Mouse (Mus musculus) adrenal gland, postnatal 36 days (tissue): ENCODE data around the gene Ankrd23. TPM values are rescaled to one million over a fixed set of nuclear protein-coding genes. Genes with fewer than 3 reads are reported as not detected.
A peak's percentile ranks its signal among the peaks of the same experiment; 100 is the strongest.
"Not testable (repeated sequence)": the region's sequence is repeated elsewhere in the genome, so short reads cannot be mapped to it uniquely, and the experiment has no call there.

Source experiments
- DNase-seq, 2 experiments: peaks; one replicate each; pipeline ENCODE4 v3.0.0; 2021; ENCODE audit warnings: mixed read lengths in 1 of 2
- long read RNA-seq, 2 experiments: library from polyadenylated mRNA; stranded (forward); transcript quantifications; one replicate each; pipeline ENCODE4 v2.0.0; 2021; ENCODE audit warnings: borderline sequencing depth in 2 of 2
- total RNA-seq, 2 experiments: library from RNA; stranded (reverse); gene quantifications; 2 replicates each; pipeline ENCODE4 v1.2.3; 2021

The Ankrd23 gene
- total RNA-seq, result 1 to 10 TPM; 6.4 to 8.1 TPM
- long read RNA-seq, experiment 1, transcript Ankrd23-201 (9 exons, 1,964 nt), result major isoform, 7 of 15 reads
- long read RNA-seq, experiment 1, partial matches to known transcripts, result 2 of 15 reads
- long read RNA-seq, experiment 1, other reads (novel, unspliced or antisense), result 6 of 15 reads
- long read RNA-seq, experiment 2, partial matches to known transcripts, result 1 of 4 reads
- long read RNA-seq, experiment 2, other reads (novel, unspliced or antisense), result 3 of 4 reads

DNA sequence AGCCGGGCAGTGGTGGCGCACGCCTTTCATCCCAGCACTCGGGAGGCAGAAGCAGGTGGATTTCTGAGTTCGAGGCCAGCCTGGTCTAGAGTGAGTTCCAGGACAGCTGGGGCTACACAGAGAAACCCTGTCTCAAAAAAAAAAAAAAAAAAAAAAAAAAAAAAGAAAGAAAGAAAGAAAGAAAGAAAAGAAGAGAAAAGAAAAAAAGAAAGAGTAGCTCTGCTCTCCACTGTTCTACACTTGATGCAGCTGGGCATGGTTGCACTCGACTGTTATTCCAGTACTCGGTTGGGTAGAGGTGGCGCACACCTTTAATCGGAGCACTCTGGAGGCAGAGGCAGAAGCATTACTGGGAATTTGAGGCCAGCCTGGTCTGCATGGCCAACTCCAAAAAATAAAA, at the start of gene Ankrd23:
Ankrd23 (minus strand) TSS at position 101 of the 400 bp plus-strand sequence.
- DNase-seq, result not testable (repeated sequence)

GRCm38 (mm10) chr1:36586288-36586687, 49.6 kb upstream of the Ankrd23 start:
- no peak for DNase-seq

GRCm38 (mm10) chr1:36583408-36584116, 46.9 kb upstream of the Ankrd23 start:
- peak in 1 of 2 experiments; percentile 37 for DNase-seq

DNA sequence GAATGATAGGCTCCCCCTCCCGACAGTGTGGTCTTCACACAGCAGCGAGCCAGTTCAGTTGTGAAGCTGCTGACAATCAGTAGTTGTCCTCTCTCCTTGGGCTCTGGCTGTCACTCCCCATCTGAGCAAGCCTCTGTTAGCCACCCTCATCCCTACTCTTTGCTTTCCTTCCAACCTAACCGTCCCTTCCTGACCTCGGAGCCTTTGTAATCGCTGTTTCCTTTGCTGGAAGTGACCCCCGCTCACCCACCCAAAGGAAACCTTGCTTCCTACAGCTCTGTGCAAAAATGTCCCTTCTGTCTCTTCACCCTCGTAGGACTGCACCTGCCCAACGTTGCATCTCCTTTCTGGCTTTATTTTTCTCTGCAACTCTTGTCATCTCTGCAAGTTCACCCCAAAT, 45.5 kb upstream of the Ankrd23 start:
- no peak for DNase-seq

DNA sequence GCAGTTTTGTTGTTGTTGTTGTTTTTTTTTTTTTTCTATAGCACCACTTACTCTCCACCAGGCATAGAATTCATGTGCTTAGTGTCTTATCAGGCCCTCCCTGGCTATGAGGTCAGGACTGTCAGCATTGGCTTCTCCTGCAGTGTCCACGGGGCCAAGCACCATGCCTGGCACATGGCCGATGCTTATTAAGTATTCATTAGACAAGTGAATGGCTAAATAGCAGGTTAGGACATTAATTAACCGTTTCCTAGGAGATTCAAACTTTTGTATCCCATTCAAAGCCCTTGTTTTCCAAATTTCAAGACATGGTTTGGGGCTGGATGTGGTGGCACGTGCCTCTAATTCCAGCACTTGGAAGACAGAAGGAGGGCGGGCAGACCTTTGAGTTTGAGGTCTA, 44.6 kb upstream of the Ankrd23 start:
- DNase-seq, result no peak

GRCm38 (mm10) chr1:36580384-36581207, 43.9 kb upstream of the Ankrd23 start:
- peak; percentile 51 to 77 for DNase-seq

DNA sequence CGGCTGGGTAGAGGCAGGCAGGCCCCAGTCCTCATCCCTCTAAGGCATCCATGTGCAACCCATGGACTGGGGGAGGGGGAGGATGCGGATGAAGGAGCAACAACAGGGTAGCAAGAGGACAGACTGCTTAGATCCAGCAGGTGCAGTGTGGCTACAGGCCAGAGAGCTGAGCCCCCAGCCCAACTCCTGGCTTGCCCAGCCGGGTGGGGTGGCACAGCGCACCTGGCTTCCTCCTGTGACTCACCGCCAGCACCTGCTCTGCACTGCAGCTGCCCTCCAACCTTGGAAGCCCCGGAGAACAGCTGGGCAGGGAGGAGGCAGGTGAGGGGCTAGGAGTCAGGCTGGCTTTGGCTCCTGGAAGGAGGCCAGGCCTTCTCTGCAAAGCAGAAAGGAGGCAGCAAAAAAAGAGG, 43.3 kb upstream of the Ankrd23 start:
- no peak for DNase-seq

DNA sequence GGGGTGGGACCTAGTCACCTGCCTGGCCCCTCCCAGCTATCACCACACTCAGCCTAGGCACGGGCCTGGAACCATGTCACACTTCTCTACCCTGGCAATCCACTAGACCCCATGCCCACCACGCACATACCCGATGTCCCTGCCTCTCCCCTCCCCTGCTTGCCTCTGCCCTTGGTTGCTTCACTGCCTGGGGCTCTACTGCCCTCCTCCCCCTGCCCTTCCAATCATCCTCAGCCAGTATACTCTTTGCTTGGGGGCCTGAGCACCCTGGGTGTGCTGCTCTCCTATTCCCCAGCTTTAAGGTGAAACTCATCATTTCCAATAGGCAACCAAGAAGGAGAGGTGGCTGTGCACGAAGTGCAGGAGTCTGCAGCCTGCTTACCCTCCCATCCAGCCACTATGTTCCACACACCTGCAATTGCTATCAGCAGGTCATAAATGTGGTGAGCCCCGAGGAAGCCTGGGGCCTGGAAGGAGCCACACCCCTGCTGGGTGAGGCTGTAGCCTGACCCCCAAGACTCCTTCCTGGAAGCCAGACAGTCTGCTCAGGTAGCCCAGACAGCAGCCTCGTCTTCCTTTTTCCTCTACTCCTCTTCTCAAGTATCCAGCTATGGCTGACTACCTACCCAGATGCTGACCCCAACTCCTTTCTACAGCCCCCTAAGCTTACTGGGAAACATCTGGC, 40.5 kb upstream of the Ankrd23 start:
- no peak for DNase-seq

- no peak for DNase-seq
Observed at GRCm38 (mm10) chr1:36575347-36575746, 38.7 kb upstream of the Ankrd23 start.

- no peak for DNase-seq
Observed at GRCm38 (mm10) chr1:36574196-36574955, 37.7 kb upstream of the Ankrd23 start.

DNA sequence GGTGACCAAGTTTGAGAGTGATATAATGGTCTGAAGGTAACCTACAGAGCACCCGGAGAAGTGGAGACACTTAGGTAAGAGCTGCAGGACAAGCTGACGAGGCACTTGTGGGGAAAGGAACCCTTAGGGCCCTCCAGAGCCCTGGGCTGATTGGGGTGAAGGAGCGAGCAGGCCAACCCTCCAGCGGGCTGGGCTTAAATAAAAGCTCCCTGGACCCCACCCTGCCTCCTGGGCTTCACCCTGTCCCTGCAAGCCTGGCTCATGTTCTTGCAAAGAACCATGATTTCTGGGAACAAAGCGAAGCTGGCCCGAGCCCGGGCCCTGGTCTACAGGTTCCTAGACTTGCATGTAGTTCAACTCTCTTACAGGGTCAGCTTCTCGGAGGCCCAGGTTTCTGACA, 36.8 kb upstream of the Ankrd23 start:
- DNase-seq, result no peak

- no peak for DNase-seq
Observed at GRCm38 (mm10) chr1:36572709-36573108, 36.0 kb upstream of the Ankrd23 start.

- DNase-seq, result no peak
Observed at GRCm38 (mm10) chr1:36572140-36572700, 35.5 kb upstream of the Ankrd23 start.

DNA sequence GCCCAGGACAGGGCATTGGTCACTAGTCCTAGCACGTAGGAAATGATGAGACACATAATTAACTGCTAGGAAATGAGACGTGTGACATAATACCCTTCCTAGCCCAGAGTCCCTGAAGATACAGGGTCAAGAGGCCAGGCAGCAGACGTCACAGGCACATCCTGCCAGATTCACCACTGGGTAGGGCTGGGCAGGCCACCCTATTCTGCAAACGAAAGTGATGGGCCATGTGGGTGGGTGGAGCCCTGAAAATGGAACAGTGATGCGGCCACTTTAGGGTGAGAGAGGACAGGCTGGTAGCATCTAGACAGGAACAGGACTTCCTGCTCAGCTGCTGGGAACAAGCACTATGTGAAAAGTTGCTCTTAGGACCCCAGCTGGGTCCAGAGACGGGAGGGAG, 34.9 kb upstream of the Ankrd23 start:
- peak; percentile 82 to 85 for DNase-seq

DNA sequence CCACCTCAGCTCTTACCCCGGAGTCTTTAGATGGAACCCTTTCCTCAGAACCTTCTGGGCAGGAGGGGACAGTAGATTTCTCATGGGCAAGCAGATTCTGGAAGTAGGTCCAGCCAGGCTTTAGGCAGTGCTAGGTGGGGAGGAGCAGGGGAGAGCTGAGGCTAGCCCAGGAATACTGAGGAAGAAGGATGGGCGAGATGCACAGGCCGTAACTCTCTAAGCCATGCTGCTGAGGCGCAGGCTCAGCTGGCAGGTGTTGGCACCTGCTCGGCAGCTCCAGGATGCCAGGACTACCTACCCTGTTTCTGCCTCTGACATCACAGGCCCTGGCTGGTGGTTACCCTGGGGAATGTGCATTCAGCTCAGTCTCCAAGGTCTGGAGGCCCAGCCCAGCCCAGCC, 33.6 kb upstream of the Ankrd23 start:
- DNase-seq, result no peak

GRCm38 (mm10) chr1:36569694-36570276, 33.1 kb upstream of the Ankrd23 start:
- DNase-seq, result peak in 1 of 2 experiments; percentile 57

GRCm38 (mm10) chr1:36568776-36569175, 32.1 kb upstream of the Ankrd23 start:
- DNase-seq, result peak in 1 of 2 experiments; percentile 57

DNA sequence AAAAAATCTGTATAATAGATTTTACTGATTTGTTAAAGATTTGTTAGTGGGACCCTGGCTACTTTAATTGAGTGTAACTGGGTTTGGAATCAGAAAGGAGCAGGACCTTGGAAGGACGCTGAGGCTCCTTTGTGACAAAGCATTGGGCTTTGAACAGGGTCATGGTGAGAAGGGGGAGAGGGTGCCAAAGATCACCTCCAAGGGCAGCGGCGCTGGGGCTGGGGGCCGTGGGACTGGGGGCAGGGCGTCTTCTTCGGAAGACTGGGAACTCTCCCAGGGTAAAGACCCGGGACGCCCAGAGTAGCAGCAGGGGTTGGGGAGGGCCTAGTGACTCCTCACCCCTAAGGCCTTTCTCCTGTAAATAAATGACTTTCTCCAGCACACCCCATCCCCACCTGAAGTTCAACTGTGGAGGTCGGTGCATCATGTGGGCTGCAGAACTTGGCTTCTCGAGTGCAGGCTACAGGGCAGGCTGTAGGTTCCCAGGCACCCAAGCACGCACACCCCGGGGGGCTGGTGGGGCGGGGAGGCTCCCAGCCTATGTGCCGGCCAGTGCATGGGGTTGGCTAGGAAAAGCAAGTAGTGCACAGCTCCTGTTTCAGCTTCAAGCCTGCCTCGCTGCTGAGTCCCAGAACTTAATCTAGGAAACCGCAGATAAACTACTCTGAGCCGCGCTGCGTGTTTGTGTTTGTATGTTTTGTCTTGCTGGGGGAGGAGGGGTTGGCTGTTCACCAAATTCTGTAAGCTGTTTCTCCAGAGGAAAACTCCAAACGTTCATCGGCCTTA, 31.3 kb upstream of the Ankrd23 start:
- no peak for DNase-seq

- no peak for DNase-seq
Observed at GRCm38 (mm10) chr1:36566425-36566824, 29.7 kb upstream of the Ankrd23 start.

GRCm38 (mm10) chr1:36564101-36564500, 27.4 kb upstream of the Ankrd23 start:
- peak; percentile 40 to 58 for DNase-seq
